ENCODE assay signal across 21 mouse cellular contexts in the genomic region with DNA sequence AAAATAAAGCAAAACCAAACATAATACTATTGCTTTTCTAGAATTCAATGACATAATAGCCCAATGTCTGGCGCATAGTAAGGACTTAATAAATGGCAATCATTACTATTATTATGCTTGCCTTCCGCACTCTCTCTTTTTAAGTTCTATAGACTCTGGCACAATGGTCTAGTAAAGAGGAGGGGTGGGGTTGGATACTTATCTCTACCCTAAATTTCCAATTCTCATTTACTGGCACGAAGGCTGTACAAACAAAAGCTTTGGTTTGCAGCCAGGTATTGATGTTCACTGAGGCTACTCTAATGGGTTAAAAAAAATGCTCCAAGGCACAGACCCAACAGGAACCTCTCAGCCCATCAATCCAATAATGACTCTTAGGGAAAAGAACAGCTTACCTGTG.
"Had no signal": no experiment of that assay in that cellular context is flagged by ENCODE, and none has a peak within 500 bp of the region (broad histone marks: within the 10 kb centered on the region; RNA-seq: fewer than 3 reads in every experiment).

No protein-coding gene starts in this region.

- H3K27ac ChIP-seq: layer of hippocampus, adult 2 months; limb, embryonic 10.5 days; limb, embryonic 13.5 days; liver, embryonic 12.5 days; liver, embryonic 15.5 days; lung, embryonic 15.5 days; midbrain, embryonic 10.5 days; midbrain, embryonic 13.5 days; neural tube, embryonic 13.5 days had no signal

- H3K9ac ChIP-seq: limb, embryonic 13.5 days; liver, embryonic 12.5 days; liver, embryonic 15.5 days; lung, embryonic 15.5 days; midbrain, embryonic 13.5 days; neural tube, embryonic 13.5 days had no signal

- H3K4me1 ChIP-seq: limb, embryonic 10.5 days; liver, embryonic 12.5 days; liver, embryonic 15.5 days; lung, embryonic 15.5 days; megakaryocyte, embryonic 14.5 days had no signal

- H3K36me3 ChIP-seq: limb, embryonic 10.5 days; limb, embryonic 13.5 days; liver, embryonic 12.5 days; liver, embryonic 15.5 days; lung, embryonic 15.5 days; midbrain, embryonic 10.5 days; midbrain, embryonic 13.5 days; neural tube, embryonic 13.5 days had no signal

- H3K4me2 ChIP-seq: limb, embryonic 13.5 days; liver, embryonic 12.5 days; liver, embryonic 15.5 days; lung, embryonic 15.5 days; midbrain, embryonic 13.5 days; neural tube, embryonic 13.5 days had no signal

- H3K9me3 ChIP-seq: limb, embryonic 10.5 days; limb, embryonic 13.5 days; liver, embryonic 12.5 days; liver, embryonic 15.5 days; lung, embryonic 15.5 days; midbrain, embryonic 10.5 days; midbrain, embryonic 13.5 days; neural tube, embryonic 13.5 days had no signal

- H3K27me3 ChIP-seq: limb, embryonic 13.5 days; liver, embryonic 12.5 days; liver, embryonic 15.5 days; lung, embryonic 15.5 days; megakaryocyte, embryonic 14.5 days had no signal

- ATAC-seq: liver, embryonic 12.5 days; midbrain, embryonic 13.5 days; midbrain, embryonic 16.5 days had no signal

- H3K4me3 ChIP-seq: layer of hippocampus, adult 2 months; limb, embryonic 10.5 days; limb, embryonic 13.5 days; liver, embryonic 12.5 days; liver, embryonic 15.5 days; lung, embryonic 15.5 days; megakaryocyte, embryonic 14.5 days; midbrain, embryonic 10.5 days; midbrain, embryonic 13.5 days; myocyte; neural tube, embryonic 13.5 days had no signal

- DNase-seq: kidney, postnatal 14 days; layer of hippocampus, adult 9-11 months; liver; lung, adult 18-20 months; lung, postnatal 10 days; lung, postnatal 36 days; thymus, adult 2 months; thymus, postnatal 14 days; thymus, postnatal 4 days had no signal
